Mouse (Mus musculus): Measurements from ENCODE around the gene Sdc1. TPM values are rescaled to one million over a fixed set of nuclear protein-coding genes. Genes with fewer than 3 reads are reported as not detected.

The Sdc1 gene
- polyA plus RNA-seq (2017; shearing (Covaris generic)) = 0.33 TPM

DNA sequence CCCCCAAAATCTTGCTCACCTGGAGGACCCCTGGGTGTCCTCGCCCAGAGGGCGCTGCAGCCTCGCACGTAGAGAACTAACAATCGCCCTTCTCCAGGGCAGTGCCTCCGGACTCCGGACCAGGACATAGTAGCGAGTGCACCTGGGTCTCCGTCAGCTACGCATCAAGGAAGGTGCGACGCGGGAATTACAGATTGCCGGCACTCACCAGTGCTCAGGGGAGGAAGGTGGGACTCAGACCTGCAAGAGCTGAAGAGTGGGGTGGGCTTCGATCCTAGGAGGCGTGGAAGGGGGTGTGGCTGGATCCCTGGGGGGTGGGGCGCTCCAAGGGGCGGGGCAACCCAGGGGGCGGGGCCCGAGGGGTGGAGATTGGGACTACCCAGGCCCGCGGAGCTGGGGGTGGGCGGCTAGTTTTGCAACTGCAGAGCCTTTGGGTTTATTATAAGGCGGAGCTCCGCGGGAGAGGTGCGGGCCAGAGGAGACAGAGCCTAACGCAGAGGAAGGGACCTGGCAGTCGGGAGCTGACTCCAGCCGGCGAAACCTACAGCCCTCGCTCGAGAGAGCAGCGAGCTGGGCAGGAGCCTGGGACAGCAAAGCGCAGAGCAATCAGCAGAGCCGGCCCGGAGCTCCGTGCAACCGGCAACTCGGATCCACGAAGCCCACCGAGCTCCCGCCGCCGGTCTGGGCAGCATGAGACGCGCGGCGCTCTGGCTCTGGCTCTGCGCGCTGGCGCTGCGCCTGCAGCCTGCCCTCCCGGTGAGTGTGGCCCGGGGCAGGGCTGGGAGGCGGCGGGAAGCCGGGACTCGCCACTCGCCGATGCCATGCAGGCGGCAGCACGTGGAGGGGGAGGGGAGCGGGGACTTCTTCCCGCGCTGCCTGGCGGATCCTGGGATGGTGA is at the start of gene Sdc1:
Gene Sdc1, plus strand, starts transcription at position 378 of the 898 bp plus-strand sequence.

Other genes with a start within 250 kb of the Sdc1 start
- gene Slc7a15, start 172.3 kb upstream of the Sdc1 start, polyA plus RNA-seq (2017; shearing (Covaris generic)) = not detected
- 10.4 TPM for gene Pum2, start 97.2 kb upstream of the Sdc1 start, polyA plus RNA-seq (2017; shearing (Covaris generic))
- 194 TPM for gene Laptm4a, start 150.3 kb downstream of the Sdc1 start, polyA plus RNA-seq (2017; shearing (Covaris generic))
- not detected for gene Matn3, start 176.6 kb downstream of the Sdc1 start, polyA plus RNA-seq (2017; shearing (Covaris generic))
- 5.1 TPM for gene Wdr35, start 202.6 kb downstream of the Sdc1 start, polyA plus RNA-seq (2017; shearing (Covaris generic))